Mouse (Mus musculus) mouse trophoblast stem cell (cell line): ENCODE results near the gene Ugt1a9.
"Not testable (repeated sequence)": the region's sequence is repeated elsewhere in the genome, so short reads cannot be mapped to it uniquely, and the experiment has no call there.

ENCODE experiments used
- in situ Hi-C, 2 experiments: fragments of 300-500 bp; cut with MseI, MboI; formaldehyde crosslinking; loops; 2 replicates in 1 of 2; 3 replicates in 1 of 2; pipeline ENCODE4 v1.15.1; 2025

Ugt1a9 gene

DNA sequence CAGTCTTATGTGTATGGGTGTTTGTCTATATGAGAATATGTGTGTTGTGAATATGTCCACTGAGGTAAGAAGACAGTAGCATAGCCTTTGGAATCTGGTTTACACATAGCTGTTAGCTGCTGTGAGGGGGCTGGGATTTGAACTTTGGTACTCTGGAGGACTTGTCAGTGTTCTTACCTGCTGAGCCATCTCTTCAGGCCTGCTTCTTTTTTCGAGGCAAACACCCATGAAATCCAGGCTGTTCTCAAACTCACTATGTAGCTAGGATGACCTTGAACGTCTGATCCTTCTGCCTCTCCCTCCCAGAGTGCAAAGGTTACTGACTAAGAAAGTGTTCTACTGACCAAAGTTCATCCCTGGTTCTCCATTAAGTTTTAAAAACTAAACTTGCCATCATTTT is 35.1 kb downstream of the Ugt1a9 start:
- in situ Hi-C loops, result no loop called here

DNA sequence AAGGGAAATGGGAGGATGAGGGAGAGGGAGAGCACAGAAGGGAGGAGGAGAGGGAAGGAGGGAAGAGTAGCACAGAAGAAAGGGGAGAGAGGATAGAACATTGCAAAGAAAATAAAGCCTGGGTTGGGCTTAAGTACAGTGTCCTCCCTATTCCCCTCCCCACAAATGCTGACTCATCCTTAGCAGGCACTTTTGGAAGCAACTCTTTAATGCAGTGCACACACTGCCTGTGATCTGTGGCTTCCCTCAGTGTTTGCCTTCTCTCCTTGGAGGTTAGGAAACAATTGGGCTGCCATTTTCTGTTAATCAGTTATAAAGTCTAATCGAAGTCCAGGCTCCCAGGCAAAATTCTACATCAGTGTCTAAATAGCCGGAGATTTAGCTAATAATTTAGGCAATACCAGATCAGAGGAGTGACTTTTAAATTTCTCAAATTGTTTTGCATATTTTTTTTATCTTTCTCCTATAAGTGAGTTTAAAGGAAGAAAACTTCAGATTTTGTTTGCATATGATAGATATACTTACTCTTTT is 38.5 kb downstream of the Ugt1a9 start:
- in situ Hi-C loops, result not testable (repeated sequence)

DNA sequence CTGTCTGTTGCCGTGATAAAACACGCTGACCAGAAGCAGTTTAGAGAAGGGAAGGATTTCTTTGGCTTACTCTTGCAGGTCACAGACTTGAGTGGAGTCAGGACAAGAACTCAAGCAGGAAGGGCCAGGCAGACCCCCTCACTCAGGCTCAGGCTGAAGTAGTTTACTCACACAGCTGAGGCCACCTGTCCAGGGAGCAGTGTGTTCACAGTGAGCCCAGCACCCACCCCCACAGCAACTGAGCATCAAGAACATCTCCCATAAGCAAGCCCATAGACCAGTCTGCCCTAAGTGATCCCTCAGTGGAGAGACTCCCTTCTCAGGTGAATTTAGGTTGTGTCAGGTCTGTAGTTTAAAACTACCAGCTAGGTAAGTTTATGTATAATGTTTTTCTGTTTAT is 39.0 kb downstream of the Ugt1a9 start:
- in situ Hi-C loops, result not testable (repeated sequence)

DNA sequence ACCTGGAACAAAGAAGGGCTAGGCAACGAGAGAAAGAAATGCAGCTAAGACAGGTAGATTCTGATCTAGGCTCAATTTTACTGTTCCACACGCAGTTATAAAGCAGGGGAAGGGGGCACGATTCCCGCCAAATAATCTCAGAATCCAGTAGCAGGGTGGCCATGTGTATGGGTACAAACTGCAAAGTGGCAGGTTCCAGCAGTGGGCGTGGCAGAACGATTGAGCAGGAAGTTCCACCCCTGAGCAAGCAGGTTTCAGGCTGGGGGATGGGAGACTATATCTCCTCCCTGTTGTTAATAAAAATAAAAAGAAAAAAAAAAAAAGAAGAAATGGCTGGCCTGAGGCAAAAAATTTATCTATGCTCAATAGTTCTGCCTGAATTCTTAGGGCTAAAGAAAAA is 42.2 kb downstream of the Ugt1a9 start:
- in situ Hi-C loops, result not testable (repeated sequence)

DNA sequence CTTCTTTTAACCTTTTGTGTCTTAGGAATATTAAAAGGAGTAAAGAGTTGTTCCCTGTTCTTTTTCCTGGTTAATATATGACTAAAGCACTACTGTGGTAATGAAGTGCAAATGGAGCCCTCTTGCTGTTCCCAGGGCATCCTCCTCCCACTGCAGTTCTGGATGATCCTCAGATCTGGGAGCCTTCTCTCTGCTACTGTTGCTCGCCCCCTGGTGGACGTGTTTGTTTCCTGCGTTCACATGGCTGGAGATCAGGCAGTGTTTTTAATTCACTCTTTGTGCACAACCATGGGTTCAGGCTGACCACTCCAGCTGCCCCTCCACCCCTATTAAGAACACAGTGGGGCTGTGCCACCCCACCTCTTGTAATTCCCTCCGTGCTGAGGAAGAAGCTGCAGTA is 50.0 kb downstream of the Ugt1a9 start:
- in situ Hi-C loops, result not testable (repeated sequence)

DNA sequence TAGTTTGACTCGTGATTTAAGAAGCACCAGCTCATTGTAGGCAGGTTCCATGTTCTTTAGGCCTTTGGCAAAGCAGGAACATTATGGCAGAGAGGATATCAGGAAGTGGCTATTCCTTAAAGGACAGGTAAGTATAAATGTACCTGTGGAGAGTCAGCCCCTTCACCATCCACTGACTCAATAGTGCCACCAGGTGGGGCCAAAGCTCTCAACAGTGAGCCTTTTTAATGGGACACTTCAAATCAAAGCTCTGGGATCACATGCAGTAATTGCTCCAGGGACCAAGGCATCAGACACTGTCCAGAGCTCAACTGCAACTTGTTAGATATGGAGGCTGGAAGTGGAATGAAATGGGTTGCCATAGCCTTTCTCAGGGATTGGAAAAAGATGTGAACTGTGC is 50.9 kb downstream of the Ugt1a9 start:
- in situ Hi-C loops, result not testable (repeated sequence)

DNA sequence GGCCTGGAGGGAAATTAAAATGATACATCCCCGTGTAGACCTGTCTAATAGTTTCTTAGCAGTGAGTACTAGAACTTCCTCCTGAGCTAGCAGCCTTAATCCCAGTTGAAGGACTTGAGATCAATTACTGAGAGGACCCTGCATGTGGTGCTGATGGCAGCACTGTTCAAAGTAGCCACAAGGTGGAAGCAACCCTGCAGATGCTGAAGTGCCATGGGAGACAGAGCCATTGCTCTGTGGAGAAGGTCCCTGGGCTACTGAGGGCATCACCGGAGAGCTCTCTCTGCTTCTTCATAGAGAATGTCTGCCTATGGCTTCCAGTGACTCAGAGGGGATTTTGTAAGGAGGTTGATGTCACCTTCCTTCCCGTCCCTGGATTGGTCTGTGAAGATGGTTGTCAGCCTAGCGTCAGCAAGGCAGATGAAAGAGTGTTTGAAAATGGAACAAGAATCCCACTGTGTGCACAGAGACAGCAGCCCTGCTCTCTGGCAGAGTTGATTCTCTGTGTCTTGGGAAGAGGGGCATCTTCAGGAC is 55.3 kb downstream of the Ugt1a9 start:
- in situ Hi-C loops, result loop anchor here in 1 of 2 experiments (25.0 kb wide), 1 partner anchor 161 kb away; the partner anchor contains the start of genes Hjurp and Trpm8

DNA sequence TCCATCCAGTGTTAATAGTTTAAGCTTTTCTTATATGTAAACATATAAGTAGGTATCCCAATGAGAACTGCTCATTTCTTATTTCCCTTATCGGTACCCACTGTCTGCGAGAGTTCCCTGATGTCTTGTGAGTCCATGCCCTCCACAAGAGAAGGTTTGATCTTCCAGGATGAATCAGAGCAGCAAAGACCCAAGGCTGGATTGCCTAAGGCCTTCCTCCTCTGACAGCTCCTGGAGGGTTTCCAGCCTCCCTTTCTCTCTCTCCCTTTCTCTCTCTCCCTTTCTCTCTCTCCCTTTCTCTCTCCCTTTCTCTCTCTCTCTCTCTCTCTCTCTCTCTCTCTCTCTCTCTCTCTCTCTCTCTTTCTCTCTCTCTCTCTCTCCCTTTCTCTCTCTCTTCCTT is 58.5 kb downstream of the Ugt1a9 start:
- in situ Hi-C loops, result loop anchor here in 1 of 2 experiments (25.0 kb wide), 1 partner anchor 158 kb away; the partner anchor contains the start of genes Hjurp and Trpm8

DNA sequence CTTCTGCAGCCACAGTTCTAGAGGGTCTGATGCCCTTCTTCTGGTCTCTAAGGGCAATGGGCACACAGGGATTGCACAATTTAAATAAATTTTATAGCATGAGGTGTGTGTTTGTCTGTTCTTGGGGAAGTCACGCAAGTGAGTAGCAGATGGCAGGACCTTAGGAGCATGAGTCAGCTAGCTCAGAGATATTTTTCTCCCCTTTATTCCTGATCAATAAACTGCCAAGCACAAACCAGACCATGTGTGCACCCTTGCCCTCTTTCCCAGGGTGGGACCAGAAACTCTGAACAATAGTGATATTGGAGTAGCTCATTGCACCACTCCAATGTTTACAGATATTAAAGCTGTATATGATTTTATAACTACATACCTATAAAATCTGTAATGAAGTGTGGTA is 59.6 kb downstream of the Ugt1a9 start:
- in situ Hi-C loops, result loop anchor here in 1 of 2 experiments (25.0 kb wide), 1 partner anchor 157 kb away; the partner anchor contains the start of genes Hjurp and Trpm8

DNA sequence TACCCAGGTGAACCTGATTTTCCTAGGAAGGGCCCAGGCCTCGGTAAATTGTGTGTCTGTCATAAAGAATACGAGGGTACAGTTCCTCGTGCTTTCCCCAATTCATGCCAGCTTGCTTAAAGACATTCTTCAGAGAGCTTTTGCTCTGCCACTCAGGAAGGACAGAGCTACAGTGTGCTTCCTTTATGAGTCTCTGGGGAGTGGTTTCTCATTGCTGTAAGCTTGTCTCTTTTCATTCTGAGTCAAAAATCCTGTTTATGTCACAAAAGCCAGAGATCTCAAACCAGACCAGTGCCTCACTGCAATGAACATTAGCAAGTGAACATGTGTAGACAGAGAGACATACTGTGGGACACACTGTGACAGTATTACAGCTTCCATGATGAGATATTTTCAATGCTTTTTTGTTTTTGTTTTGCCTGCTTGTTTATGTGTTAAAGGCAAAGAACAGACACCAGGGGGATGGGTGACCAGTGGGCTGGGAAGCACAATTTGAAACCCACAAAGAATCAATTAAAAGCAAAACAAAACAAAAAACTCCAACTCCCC is 63.4 kb downstream of the Ugt1a9 start:
- in situ Hi-C loops, result loop anchor here in 1 of 2 experiments (25.0 kb wide), 1 partner anchor 153 kb away; the partner anchor contains the start of genes Hjurp and Trpm8

DNA sequence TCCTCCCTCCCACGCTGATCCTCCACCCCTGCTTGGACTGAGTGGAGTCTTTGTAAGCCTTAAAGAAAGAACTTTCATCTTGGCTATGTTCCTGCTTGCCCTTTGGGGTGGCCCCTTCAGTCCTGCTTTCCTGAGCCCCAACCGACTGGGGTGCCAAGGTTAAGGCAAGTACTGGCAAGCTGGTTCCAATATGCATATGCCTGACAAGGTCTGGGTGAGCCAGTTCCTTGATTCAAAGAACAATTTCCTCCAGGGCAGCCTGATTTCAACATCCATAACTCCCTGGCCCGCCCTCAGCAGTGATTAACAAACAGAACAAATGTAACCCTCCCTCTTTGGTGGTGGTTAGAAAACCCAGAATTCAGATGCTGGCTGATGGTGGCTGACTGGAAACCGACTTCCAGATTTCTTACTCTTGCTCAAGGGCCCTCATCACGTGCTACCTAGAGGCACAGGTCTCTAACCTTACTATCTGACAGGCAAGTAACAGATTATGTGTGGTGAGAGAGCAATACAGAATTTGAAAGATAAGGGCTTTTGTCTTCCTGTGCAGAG is 63.9 kb downstream of the Ugt1a9 start, which contains the start of gene Ugt1a6a:
TSS of gene Ugt1a6a (plus strand) at position 353 of the 555 bp plus-strand sequence.
- in situ Hi-C loops, result loop anchor here in 1 of 2 experiments (25.0 kb wide), 1 partner anchor 153 kb away; the partner anchor contains the start of genes Hjurp and Trpm8

DNA sequence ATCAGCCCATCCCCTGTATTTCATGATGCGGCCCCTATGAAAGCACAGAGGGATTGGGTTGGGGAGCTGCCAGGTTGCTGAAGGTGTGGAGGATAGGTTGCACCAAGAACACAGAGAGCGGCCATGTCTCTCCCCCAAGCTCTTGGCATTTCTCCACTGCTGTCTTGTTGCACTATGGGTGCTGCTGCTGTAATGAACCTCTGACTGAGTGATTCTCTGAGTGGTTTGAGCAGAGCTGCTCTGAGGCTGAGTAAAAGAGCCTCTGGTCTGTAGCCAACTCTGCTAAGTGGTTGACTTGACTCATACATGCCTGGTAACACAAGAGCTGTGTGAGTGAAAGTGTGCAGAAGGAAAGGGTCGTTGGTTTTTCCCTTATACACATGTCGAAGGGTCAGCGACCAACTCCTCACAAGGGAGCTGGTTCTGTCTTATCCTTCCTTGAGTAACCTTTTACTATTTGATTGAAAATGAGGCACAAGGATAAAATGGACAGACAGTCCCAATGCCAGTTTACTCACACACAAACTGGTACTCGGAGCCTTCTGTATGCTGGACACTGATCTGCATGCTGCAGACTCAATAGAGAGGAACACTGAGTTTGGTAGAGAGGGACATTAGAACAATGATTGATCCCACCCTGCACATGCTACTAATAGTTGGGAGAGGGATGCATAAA is 64.8 kb downstream of the Ugt1a9 start:
- in situ Hi-C loops, result loop anchor here in 1 of 2 experiments (25.0 kb wide), 1 partner anchor 152 kb away; the partner anchor contains the start of genes Hjurp and Trpm8

DNA sequence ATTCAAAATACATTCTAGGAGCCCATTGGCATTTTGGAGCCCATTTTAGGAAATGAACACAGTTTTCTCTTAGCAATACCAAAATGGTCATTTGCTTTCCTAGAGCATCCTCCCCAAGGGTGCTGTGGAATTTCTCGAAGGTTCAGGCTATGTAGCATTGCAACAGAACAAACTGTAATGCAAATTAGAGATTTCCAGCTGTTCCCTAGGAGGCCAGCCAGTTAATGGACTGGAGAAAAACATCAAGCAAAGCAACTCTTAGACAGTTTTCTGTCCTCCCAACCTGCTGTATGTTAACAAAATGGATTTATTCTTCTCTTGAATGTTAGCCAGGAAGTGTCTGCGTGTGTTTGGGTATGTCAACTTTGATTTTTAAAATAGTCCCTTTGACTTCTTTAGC is 66.0 kb downstream of the Ugt1a9 start:
- in situ Hi-C loops, result loop anchor here in 1 of 2 experiments (25.0 kb wide), 1 partner anchor 151 kb away; the partner anchor contains the start of genes Hjurp and Trpm8

DNA sequence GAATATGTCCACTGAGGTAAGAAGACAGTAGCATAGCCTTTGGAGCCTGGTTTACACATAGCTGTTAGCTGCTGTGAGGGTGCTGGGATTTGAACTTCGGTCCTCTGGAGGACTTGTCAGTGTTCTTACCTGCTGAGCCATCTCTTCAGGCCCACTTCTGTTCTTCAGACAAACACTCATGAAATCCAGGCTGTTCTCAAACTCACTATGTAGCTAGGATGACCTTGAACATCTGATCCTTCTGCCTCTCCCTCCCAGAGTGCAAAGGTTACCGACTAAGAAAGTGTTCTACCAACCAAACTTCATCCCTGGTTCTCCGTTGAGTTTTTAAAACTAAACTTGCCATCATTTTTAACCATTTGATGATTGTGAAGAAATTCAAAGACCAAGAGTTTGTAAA is 66.7 kb downstream of the Ugt1a9 start:
- in situ Hi-C loops, result loop anchor here in 1 of 2 experiments (25.0 kb wide), 1 partner anchor 150 kb away; the partner anchor contains the start of genes Hjurp and Trpm8

DNA sequence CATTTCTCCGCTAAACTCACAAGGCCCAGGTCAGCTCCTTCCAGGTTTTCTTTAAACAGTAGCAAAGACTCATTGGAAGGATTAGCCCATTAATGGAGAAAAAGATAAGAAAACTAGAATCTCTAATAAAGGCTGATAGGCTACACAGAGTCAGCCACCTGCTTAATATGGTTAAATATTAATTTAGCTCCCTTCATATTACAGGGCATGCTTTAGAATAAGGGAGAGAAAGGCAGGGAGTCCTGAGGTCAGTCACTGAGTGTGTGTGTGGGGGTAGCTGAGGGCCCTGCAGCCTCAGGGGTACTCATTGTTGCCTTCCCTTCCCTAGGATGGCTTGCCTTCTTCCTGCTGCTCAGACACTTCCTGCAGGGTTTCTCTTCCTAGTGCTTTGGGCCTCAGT is 67.5 kb downstream of the Ugt1a9 start:
- in situ Hi-C loops, result loop anchor here in 1 of 2 experiments (25.0 kb wide), 1 partner anchor 149 kb away; the partner anchor contains the start of genes Hjurp and Trpm8

DNA sequence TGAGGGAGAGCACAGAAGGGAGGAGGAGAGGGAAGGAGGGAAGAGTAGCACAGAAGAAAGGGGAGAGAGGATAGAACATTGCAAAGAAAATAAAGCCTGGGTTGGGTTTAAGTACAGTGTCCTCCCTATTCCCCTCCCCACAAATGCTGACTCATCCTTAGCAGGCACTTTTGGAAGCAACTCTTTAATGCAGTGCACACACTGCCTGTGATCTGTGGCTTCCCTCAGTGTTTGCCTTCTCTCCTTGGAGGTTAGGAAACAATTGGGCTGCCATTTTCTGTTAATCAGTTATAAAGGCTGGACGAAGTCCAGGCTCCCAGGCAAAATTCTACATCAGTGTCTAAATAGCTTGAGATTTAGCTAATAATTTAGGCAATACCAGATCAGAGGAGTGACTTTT is 69.9 kb downstream of the Ugt1a9 start:
- in situ Hi-C loops, result loop anchor here in 1 of 2 experiments (25.0 kb wide), 1 partner anchor 147 kb away; the partner anchor contains the start of genes Hjurp and Trpm8

DNA sequence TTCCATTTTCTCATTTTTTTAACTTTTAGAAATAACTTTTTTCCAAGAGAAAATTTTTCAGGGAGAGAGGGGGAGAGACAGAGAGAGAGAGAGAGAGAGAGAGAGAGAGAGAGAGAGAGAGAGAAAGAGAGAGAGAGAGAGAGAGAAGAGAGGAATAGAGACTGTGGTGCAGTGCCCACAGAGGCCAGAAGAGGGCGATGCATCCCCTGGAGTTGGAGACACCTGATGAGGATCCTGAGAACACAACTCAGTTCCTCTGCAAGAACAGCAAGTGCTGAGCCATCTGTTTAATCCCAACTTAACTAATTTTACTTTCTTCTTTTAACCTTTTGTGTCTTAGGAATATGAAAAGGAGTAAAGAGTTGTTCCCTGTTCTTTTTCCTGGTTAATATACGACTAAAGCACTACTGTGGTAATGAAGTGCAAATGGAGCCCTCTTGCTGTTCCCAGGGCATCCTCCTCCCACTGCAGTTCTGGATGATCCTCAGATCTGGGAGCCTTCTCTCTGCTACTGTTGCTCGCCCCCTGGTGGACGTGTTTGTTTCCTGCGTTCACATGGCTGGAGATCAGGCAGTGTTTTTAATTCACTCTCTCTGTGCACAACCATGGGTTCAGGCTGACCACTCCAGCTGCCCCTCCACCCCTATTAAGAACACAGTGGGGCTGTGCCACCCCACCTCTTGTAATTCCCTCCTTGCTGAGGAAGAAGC is 73.5 kb downstream of the Ugt1a9 start:
- in situ Hi-C loops, result loop anchor here in 1 of 2 experiments (25.0 kb wide), 1 partner anchor 143 kb away; the partner anchor contains the start of genes Hjurp and Trpm8

DNA sequence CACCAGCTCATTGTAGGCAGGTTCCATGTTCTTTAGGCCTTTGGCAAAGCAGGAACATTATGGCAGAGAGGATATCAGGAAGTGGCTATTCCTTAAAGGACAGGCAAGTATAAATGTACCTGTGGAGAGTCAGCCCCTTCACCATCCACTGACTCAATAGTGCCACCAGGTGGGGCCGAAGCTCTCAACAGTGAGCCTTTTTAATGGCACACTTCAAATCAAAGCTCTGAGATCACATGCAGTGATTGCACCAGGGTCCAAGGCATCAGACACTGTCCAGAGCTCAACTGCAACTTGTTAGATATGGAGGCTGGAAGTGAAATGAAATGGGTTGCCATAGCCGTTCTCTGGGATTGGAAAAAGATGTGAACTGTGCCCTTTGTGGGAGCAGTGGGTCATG is 74.7 kb downstream of the Ugt1a9 start:
- in situ Hi-C loops, result loop anchor here in 1 of 2 experiments (25.0 kb wide), 1 partner anchor 142 kb away; the partner anchor contains the start of genes Hjurp and Trpm8

DNA sequence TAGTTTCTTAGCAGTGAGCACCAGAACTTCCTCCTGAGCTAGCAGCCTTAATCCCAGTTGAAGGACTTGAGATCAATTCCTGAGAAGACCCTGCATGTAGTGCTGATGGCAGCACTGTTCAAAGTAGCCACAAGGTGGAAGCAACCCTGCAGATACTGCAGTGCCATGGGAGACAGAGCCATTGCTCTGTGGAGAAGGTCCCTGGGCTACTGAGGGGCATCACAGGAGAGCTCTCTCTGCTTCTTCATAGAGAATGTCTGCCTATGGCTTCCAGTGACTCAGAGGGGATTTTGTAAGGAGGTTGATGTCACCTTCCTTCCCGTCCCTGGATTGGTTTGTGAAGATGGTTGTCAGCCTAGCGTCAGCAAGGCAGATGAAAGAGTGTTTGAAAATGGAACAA is 79.5 kb downstream of the Ugt1a9 start:
- in situ Hi-C loops, result loop anchor here in 1 of 2 experiments (5.0 kb wide), 1 partner anchor 137 kb away; no protein-coding TSS in a partner anchor

DNA sequence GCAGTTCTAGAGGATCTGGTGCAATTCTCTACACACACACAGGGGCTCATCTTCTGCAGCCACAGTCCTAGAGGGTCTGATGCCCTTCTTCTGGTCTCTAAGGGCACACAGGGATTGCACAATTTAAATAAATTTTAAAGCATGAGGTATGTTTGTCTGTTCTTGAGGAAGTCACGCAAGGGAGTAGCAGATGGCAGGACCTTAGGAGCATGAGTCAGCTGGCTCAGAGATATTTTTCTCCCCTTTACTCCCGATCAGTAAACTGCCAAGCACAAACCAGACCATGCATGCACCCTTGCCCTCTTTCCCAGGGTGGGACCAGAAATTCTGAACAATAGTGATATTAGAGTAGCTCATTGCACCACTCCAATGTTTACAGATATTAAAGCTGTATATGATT is 87.8 kb downstream of the Ugt1a9 start:
- in situ Hi-C loops, result no loop called here

DNA sequence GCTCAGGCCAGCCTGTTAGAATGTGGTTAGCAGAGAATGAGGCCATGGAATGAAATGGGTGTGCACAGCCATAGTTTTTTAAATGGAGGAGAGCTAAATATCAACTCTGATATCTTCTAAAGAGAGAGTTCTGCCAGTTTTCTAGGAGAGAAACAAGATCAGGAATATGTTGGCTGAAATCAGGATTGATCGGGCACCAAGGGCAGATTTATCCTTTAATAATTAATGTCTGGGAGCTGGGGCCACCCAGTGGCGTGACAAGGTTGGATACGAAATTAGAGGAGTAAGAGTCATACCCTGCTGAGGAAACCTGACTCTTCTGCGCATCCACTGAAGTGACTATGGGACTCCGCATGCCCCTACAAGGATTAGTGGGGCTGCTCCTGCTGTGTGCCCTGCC is 95.1 kb downstream of the Ugt1a9 start, which contains the start of gene Ugt1a5:
TSS of gene Ugt1a5 (plus strand) at position 302 of the 400 bp plus-strand sequence.
- in situ Hi-C loops, result no loop called here
